Mouse (Mus musculus) A20 (cell line): ENCODE measurements at regions not wholly inside any gene's neighbourhood (a gene's known extent, or its start where the extent isn't known, plus 50 kb on each side); places are given as distances from the start of the nearest gene placed in this dataset.

Experiments
- DNase-seq: peaks from one replicate; pipeline ENCODE4 v3.0.0-alpha.2; 2011; ENCODE audit warnings: low read depth, low spot score

DNA sequence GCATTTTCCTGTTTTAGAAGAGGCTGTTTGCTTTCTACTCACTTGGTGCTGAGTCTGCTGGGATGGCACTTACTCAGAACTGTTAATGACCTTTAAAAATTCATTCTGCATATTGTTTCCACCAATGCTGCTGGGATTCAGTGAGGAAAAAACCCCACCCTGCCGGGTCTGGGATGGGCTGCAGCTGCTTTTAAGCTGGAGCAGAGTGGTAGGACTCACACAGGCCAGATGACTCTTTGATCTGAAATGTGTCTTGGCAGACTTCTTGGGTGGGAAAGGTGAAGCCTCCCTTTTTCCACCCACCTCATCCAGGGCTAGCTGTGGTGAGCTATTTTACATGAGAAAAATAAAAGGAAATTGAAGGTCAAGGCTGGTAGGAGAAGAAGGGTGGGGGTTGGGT, 56.4 kb upstream of the Ddhd1 start:
- DNase-seq, result no peak

DNA sequence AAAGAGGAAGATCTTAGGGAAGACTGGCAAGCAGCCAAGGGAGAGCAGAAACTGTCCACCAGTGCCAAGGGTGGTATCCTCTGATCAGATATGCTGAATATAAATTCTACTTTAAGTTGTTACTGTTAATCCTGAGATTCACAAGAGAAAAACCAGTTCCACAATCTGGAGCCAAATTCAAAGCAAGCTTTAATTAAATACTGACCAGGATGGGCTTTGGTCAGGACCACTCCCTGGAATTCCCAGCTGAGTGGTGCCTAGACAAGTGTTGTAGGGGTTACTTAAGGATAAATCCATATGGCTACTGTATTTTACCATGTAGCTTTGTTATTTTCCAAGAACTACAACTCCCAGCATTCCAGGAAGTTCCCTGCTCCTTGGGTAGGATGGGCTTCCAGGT, 56.8 kb upstream of the Ddhd1 start:
- DNase-seq, result no peak

DNA sequence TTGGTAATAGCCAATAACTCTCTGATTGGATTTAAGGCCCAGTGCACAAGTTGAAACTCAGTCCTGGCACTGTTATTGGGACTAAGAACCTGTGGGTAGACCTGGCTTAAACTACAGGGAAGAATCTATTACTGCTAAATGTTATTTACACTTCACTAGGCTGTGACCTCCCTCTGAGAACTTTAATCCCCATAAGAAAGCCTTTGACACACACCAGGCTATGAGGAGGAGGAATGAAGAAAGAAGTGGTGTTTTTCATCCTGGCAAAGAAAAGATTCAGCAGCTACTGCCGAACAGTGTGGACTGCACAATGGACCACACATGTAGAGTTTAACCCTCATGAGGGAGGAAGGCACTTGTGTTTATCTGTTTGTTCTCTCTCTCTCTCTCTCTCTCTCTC, 58.2 kb upstream of the Ddhd1 start:
- no peak for DNase-seq

DNA sequence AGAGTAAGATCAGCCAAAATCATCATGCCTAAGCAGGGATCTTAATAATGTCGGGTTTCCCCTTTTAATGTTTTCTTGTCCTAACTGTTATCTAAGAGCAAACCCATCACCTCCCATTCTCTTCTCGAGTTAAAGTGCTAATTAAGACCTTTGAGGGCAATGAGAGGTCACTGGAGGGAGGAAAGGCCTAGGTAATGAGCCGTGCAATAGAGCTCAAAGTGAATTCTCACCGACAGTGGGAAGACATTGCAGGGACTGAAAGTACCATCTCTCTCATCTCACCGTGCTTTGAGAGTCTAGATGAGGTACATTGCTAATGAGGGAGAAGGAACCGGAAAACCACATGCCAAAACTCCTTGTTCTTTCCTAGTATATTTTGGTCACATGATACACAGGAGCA, 64.9 kb upstream of the Ddhd1 start:
- no peak for DNase-seq

DNA sequence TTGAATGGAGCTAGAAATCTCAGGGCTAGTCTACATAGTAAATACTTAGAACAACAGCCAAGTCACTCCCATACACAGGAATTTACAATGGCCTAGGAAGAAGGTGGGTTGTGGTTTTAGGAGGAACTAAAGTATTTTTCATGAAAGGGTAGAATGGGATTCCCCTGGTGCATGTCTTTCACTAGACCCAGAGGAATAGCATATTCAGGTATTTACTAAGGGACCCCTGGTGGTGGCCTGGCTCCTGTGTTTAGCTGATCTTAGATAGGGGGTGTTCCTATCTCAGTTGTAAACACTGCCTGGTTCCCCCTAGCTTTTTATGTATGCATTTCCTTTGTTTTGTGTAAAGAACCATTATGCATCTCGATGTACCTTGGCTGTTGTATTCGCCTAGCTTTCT, 66.4 kb upstream of the Ddhd1 start:
- DNase-seq, result no peak

DNA sequence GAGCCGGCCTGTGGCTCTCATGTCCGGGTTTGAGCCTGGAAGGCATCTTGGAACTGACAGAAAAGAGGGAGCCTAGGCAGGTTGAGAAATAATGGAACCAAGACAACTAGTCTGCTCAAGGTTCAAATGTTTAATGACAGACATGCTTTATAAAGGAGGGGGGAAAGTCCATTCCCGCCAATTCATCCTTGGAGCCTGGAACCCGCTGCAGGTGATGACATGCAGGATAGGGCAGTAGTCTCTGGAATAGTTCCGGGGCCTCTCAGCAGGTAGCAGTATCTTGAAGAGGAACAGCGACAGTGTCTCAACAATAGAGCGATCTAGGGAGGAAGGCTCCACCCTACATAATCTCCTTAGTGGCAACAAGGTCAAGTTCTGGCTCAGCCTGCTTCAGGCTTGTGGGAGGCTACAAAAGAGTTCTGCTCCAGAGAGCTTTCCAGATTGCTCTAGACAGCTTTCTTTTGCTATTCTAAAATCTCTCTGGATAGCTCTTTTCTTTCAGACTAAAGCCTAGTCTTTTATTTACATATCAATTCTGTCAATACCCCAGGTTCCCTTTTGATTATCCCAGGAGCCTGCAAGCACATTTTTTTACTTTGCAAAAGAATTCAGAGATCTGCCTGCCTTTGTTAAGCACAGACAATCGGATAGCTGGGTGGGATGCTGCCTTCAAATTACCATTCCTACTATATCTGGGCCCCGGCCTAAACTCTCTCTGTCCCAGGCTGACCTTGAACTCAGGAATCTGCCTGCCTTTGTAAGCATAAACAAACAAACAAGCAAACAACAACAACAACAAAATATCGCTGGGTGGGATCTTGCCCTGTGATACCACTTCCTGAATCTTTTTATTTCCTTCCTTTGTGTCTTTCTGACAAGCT, 76.8 kb upstream of the Ddhd1 start:
- DNase-seq, result no peak

DNA sequence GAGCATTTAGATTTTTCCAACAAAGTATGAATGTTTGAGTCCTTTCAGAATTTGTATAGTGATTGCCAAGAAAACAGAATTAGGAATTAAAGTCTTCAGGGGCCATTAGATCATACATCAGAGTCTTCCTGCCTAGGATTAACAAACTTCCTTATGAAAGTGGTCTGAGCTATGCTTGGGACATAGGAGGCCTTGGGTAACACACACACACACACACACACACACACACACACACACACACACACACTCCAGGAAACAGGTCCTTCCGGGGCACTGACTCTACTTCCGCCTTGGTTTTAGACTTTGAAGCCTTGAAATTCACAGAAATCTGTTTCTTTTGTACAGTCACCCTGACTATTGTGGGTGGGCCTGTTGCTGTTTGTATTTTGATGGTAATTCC, 80.0 kb upstream of the Ddhd1 start:
- no peak for DNase-seq

DNA sequence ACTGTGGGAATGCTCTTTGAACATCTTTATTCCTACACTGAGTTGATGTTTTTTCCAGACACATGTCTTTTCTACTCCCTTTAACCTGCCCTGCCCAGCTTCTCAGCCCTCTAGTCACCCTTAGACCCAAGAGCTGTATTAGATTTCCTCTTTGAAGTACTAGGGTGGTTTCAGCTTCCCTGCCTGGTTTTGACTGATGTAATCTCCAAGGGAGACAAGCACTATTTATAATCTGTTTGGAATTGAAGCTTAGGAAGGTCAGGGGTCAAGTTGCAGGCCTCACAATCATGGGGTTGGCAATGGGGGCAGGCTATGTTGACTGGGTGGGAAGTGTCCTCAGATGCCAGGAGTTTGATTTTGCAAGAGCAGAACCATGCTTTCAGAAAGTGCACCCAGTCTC, 81.7 kb upstream of the Ddhd1 start:
- DNase-seq, result no peak

DNA sequence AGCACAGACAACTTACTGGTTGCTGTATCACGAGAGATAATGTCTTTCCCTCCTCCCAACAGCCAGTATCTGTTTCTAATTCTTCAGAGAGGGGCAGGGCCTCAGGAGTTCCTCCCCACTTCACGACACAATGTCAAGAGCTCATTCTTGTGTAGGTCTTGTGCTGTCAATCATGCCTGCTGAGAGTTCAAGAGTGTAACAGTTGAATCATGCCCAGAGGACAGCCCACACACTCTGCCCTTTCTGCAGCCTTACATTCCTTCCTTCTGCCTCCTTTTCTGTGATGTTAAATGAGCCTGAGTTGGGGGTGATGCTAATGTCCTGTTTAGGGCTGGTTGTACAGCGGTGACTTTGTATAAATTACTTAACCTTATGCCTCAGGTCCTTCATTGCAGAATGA, 82.7 kb upstream of the Ddhd1 start:
- DNase-seq, result no peak

DNA sequence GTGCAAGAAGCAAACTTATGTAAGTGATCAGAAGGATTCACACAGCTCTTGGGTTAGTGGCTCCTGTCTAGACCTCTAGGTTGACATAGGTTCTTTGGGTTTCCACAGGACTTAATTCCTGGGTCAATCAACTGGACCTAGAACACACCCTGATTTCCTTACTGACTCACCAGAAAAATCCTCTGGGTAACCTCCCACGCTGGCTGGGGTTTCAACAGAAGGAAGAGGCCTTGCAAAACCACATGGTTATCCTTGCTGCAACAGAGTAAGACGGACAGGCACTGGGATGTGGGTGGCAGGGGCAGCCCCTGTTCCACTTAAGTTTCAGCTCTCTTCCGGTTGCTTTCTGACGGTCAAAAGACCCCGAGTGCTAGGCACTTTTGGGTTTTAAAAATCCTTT, 88.2 kb upstream of the Ddhd1 start:
- no peak for DNase-seq

DNA sequence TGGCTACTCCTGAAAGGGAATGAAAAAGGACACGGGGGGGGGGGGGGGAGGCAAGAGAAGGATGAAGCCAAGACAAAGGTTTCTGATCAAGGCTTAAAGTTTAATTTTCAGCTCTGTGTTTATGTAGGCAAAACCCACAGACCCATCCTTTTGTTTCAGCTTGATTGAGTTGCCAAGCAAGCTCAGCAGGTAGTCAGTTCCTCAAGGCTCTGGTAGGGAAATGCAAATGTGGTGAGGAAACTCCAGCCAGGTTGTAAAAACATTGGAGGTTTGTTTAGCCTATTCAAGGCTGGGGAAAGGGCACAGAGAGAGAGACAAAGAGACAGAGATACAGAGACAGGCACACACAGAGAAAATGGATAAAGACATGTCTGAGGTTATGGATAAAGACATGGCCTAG, 99.4 kb upstream of the Ddhd1 start:
- no peak for DNase-seq

DNA sequence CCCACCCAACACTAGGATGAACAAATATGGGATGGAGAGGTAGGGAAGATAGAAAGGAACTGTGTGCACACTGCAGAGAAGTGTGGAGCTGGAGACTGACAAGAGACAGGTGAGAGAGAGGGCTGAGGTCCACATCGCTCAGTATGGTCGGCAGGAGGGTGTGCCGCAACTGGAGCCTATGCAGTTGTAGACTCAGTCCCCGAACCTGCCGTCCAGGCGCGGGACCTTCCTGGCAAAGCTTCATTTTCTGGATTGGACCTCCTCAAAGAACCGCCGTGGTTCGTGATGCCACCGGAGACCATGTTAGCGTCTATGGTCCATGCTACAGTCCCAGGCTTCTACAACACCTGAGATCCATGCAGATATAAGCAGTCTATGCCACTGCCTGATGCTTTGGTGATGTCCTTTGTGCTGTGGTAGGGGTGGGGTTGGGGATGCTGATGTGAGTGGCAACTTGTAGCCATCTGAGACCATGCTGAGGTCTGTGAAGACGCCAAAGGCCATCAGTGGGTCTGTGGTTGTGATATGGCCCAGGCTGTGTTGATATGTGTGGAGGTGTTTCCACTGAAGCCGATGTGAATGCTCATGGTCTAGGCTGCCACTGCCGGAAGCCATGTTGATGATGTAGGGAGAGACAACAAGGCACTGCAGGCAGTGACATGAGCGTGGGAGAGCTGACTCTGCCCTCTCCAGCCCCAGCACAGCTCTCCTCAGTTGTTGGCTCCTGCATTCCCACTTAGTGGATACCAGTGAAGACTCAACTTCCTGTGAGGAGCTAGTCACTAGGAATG, 103.1 kb upstream of the Ddhd1 start:
- no peak for DNase-seq

DNA sequence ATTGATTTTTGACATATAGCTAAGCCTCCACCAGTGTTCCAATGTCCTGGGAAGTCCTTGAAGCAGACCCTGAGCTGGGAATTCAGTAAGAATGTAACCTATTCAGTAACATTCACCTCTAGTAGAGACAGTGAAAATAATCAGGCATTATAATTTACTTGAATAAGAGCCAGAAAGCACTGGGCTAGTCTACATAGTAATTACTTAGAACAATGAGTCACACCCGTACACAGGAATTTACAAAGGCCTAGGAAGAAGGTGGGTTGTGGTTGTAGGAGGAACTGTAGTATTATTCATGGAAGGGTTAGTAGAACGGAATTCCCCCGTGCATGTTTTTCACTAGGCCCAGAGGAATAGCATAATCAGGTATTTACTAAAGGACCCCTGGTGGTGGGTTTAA, 106.3 kb upstream of the Ddhd1 start:
- DNase-seq, result no peak

DNA sequence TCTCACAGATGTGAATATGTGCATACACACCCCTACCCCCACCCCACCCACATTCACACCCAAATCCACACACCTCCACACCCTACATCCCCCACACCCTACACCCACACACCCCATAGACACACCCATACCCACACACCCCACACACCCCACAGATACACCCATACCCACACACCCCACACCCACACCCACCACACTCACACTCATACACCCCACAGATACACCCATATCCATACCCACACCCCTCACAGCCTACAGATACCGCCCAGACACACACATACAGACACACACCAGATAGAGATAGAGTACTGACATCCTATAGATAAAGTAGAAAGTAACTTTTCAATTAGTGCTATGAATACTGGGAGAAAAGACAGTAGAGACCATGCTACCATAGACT, 108.6 kb upstream of the Ddhd1 start:
- no peak for DNase-seq

DNA sequence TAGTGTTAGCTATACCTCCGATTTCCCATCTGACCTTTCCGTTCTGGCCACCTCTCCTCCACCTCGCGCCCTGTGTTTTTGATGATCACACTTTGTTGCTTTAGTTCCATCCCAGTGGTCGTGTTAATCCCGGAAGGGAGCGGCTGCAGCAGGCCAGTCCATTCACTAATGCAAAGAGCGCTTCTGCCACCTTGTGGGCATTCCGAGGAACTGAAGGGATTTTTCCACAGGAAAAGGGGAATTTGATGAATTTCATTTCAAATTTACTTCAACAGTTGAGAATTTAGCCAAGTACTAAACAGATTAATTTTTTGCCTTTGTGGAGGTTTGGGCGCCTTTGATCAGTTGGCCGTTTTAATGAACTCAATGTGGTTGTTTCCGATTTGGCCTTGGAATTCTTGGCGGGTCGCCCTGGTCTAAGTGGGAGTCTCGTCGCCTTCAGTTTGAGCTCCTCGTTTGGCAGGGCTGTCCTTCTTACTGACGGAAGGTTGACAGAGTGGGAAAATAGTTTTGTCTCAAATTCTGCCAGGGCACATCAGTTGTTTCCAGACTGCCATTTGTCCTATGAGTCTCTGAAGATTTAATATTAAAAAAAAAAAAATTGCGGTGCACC, 114.8 kb upstream of the Ddhd1 start:
- DNase-seq, result peak; percentile 48

DNA sequence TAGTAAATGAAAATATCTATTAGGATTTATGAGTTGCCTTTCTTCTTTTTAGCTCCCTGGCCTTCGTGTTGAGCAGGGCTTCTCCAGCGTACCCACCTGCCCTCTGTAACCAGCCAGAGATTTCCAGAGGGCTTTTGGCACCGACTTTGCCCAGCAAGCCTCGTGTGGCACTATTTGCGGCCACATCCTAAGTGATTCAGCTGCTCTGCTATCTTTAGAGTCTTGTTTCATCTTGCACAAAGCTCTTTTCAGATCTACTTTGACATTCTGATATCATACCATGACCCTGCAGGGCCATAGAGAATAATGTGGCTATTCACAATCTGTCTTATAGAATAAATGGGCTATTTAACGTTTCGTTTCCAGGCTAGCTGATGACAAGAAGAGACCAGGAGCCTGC, 115.4 kb upstream of the Ddhd1 start:
- DNase-seq, result no peak

DNA sequence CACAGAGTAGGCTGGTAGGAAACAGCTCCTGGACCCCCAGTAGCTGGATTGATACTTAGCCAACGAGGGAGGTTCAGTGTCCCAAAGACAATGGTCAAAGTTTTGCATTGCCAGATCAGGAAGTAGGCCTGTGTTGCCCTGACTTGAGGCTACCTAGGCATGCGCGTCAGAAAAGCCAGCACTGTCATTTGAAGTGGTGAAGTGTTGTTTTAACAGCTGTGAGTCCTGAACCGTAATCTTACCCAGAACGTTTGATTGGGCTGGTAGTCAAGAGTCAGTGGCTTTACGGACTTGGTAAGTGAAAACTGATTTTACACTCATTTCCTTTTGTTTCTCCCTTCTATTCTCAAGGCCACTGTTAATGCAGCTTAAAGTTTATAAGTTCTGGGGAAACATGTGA, 123.9 kb upstream of the Ddhd1 start:
- DNase-seq, result no peak

DNA sequence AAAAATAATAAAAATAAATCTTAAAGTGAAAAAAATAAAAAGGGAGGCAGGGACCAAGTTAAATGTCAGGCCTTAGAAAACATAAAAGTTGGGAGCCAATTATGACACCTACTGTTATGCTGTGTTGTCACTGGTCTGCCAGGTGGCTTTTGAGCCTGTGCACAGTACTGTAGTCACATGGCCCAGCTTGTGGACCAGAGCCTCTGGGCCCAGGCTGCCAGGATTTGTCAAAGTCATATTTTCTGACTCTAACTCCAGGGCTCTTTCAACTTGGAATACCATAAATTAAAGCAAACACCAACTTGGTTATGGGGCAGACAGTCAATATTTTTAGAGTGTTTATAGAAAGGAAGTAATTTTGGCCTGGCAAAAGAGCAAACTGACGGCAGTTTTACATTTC, 137.0 kb upstream of the Ddhd1 start:
- no peak for DNase-seq

DNA sequence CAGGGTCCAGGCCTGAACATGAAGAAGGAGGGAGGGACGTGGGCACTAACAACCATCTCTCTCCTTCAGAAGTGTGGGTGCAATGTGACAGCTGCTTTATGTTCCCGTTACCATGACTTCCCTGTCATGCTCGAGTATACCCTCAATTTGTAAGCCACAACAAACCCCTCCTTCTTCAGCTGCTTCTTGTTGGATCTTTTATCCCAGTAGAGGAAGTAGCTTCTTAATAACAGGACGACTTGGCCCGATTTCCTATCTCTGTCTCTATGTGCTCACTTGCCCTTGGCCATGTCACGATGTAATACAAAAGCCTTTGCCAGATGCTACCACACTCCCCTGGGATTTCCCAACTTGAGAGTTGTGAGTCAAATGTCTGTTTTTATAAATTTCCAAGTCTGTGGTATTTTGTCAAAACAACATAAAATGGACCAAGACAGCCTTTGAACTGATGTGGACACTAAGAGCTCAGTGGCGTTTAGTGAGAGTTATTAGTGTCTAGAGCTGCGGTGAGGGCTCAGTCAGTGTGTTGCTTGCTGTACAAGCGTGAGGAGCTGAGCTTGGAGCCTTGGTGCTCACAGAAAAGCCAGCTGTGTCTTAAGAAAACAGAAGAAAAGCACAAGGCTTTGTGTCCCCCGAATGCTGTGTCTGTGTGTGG, 138.8 kb upstream of the Ddhd1 start:
- DNase-seq, result no peak

DNA sequence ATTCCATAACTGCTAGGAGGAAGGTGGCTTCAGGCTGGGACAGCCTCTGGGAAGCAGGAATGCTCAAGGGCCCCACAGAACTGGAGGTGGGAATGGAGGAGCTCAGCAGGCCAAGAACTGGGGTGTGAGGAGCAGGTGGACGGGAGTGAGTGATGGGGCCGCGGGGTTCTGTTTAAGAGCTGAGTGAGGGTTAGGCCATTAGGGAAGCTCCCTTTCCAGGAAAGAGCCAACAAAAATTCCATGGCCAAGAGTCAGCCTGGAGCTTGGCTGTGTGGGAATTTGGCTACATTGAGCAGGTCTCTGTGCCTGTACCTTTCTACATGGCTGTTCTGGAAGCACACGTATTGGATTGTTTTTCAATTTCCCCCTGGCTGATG, 139.4 kb upstream of the Ddhd1 start:
- DNase-seq, result no peak

DNA sequence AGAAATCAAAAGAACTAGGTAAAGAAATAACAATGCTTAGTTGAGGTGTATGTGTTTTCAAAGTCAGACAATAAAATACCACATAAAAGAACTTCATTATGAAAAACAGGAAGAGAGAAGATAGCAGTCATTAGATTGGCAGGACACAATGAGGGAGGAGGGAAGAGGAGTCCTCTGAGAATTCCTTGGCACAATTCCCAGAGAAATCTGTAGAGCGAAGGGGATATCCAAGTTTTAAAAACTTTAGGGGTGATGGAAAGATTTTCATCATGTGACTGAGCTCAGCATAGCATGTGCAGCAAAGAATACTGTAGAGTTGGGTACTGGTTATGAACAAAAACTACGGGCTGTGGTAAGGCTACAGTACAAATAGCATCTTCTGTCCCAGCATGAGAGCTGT, 141.3 kb upstream of the Ddhd1 start:
- no peak for DNase-seq

DNA sequence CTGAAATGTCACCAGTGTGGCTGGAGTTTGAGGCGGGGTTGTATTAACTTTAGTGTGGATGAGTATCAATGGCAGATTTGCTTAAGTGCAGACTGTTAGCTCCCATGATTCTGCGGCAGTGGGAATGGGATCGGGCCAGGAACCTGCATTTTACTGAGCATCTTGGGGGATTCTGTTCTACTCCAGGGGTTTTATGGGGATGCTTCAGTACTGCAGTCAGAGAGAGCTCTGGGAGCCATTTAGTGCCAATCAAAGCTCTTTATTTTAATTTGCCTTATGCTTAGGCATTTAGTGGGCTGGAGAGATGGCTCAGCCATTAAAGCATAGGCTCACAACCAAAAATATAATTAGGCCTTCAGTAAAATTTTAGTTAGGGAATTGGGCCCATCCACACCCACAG, 148.0 kb upstream of the Ddhd1 start:
- no peak for DNase-seq
